Mouse (Mus musculus) megakaryocyte, embryonic 14.5 days (primary cell): ENCODE data around the gene Kbtbd3.

Source experiments
- FLI1 ChIP-seq: IDR thresholded peaks from 2 replicates; pipeline ENCODE4 v1.6.1; 2012; ENCODE audit warnings: low read length, inconsistent platforms, mixed read lengths
- GATA1 ChIP-seq: IDR thresholded peaks from 3 replicates; pipeline ENCODE4 v1.6.1; 2012; ENCODE audit warnings: mixed read lengths, low read length, inconsistent platforms, borderline replicate concordance

GRCm38 (mm10) chr9:4283850-4284249 is 25.8 kb upstream of the Kbtbd3 start:
- TF ChIP-seq GATA1 (no peak), FLI1 (no peak)
